Mouse (Mus musculus) erythroblast, embryonic 14.5 days (primary cell): ENCODE data around the gene Dzank1. TPM values are rescaled to one million over a fixed set of nuclear protein-coding genes. Genes with fewer than 3 reads are reported as not detected.

Experiments used
- H3K27me3 ChIP-seq: 2 replicates; pipeline ENCODE4 v1.6.1; 2012; ENCODE audit warnings: inconsistent platforms; ENCODE audit not compliant: control insufficient read depth
- H3K36me3 ChIP-seq: 2 replicates; pipeline ENCODE4 v1.6.1; 2012; ENCODE audit warnings: mild to moderate bottlenecking, inconsistent platforms; ENCODE audit not compliant: control insufficient read depth
- H3K4me1 ChIP-seq: 2 replicates; pipeline ENCODE4 v1.6.1; 2012; ENCODE audit warnings: inconsistent platforms; ENCODE audit not compliant: control insufficient read depth
- H3K4me3 ChIP-seq: replicated peaks from 2 replicates; pipeline ENCODE3; 2012; ENCODE audit warnings: moderate library complexity, mild to moderate bottlenecking, inconsistent platforms
- H3K9me3 ChIP-seq: 2 replicates; pipeline ENCODE4 v1.6.1; 2012; ENCODE audit warnings: low read length, inconsistent platforms, mixed read lengths; ENCODE audit not compliant: control insufficient read depth
- GATA1 ChIP-seq: IDR thresholded peaks from 2 replicates; pipeline ENCODE4 v1.6.1; 2012; ENCODE audit warnings: low read length, inconsistent platforms, mixed read lengths
- TAL1 ChIP-seq: IDR thresholded peaks from 3 replicates; pipeline ENCODE4 v1.6.1; 2012; ENCODE audit warnings: low read length, inconsistent platforms, mixed read lengths
- polyA plus RNA-seq: library from polyadenylated mRNA; stranded (reverse); fragments of >175 nt; gene quantifications from 2 replicates; pipeline ENCODE4 v1.2.3, GENCODE M21; 2012

Gene Dzank1
- polyA plus RNA-seq, 1 experiment: not detected

DNA sequence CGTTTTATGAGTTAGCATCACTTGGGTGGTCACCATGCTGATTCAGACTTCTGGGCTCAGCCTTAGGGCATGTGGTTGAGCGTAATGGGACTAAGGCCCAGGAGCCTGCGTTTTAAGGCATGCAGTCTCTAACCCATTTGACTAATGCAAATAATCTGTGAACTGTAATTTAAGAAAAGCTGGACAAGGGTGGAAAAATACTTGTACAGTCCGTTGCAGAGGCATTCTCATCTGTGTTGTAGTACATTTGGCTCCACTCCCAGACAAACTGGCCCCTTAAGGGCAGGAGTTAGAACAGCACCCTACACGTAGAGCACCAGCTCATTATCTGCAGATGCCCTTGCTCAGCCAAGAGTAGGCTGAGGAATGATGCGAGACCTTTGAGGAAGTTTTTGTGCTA lies 17.4 kb upstream of the Dzank1 start:
- Histone ChIP-seq H3K36me3 (peaks cover 26% of the 10 kb centered on the region), H3K27me3 (no peaks in the 10 kb centered on the region)

DNA sequence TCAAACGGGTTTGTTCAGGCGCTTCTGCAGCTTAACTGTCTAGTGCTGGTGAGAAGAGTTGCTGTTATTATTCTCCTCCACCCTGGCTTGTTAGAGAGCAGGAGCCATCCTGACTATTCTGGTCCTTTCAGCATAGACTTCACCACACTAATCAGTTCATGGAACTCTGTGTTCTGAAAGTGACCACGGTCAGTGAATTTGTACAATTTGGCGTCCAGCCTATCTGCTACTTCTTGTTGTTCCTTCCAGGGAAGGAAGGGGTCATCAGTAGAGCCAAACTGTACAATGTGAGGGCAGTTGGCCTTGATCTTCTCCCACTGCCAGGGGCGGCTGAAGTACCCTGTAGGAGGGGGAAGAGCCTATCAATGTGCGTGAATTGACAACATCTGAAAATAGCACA lies 16.5 kb upstream of the Dzank1 start:
- Histone ChIP-seq H3K27me3 (no peaks in the 10 kb centered on the region), H3K36me3 (peaks cover 36% of the 10 kb centered on the region), H3K4me3 (no peak overlapping the region), H3K9me3 (no peaks in the 10 kb centered on the region), H3K4me1 (no peaks in the 10 kb centered on the region)
- no peak for TF ChIP-seq GATA1
- TF ChIP-seq TAL1: no peak

More for the DNA sequence above, 17.4 kb upstream of the Dzank1 start:
- H3K9me3 ChIP-seq: no peaks in the 10 kb centered on the region
- H3K4me3 ChIP-seq: no peak overlapping the region
- no peaks in the 10 kb centered on the region for H3K4me1 ChIP-seq
- TF ChIP-seq TAL1 (no peak), GATA1 (no peak)

DNA sequence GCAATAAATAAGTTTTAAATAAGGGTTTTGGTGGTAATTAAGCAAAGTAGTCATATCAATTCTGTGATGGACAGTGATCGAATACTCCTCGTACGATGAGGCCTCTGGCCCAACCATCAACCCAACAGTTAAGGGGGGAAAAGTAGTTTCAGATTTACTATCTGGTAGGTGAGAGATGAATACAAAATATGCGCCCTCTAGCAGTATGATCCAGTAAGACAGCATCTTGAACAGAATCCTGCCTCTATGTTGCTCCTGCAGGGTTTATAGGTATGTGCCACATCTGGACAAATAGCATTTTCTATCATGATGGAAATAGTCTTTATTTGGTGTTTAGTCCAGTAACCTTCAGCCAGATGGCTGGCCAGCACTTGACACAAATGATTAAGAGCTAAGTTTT lies 14.0 kb upstream of the Dzank1 start:
- Histone ChIP-seq H3K27me3 (no peaks in the 10 kb centered on the region), H3K36me3 (peaks cover 55% of the 10 kb centered on the region), H3K4me3 (no peak overlapping the region), H3K4me1 (no peaks in the 10 kb centered on the region), H3K9me3 (no peaks in the 10 kb centered on the region)
- TF ChIP-seq GATA1 (no peak), TAL1 (no peak)

DNA sequence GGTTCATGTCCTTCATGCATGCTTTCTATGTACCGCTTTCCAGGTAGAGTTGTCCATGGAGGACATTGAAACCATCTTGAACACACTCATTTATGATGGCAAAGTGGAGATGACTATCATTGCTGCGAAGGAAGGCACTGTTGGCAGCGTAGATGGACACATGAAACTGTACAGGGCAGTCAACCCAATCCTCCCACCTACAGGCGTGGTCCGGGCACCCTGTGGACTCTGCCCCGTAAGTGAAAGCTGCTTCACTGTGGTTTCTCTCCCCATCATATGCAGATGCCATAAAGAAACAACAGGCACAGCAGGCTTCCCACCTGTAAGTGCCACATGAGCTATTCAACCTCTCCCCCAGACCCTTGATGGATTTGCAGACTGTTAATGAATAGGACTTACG lies 9.9 kb upstream of the Dzank1 start:
- Histone ChIP-seq H3K36me3 (peaks cover 80% of the 10 kb centered on the region), H3K4me1 (no peaks in the 10 kb centered on the region), H3K4me3 (no peak overlapping the region), H3K9me3 (no peaks in the 10 kb centered on the region; the same call in 1 of the 2 replicates), H3K27me3 (no peaks in the 10 kb centered on the region)
- no peak for TF ChIP-seq GATA1
- TF ChIP-seq TAL1: no peak

DNA sequence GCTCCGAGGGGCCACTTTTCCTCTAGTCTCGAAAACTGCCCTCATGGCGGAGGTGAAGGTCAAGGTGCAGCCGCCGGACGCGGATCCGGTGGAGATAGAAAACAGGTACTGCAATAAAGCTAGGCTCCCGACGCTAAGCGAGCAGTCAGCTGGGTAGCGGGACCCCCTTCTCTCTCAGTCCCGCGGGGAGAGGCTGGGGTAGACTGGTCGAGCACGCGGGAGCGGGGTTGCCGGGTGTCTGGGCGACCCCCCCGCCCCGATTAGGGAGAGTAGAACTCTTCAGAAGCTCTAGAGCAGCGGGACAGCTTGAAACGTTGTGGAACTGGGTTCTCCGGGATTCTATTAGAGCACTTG lies 584 bp upstream of the Dzank1 start:
- peak overlapping the region; percentile 86 for H3K4me3 ChIP-seq
- H3K4me1 ChIP-seq: peaks cover 23% of the 10 kb centered on the region
- TF ChIP-seq TAL1: no peak
- TF ChIP-seq GATA1: no peak
- H3K36me3 ChIP-seq: peaks cover 17% of the 10 kb centered on the region
- no peaks in the 10 kb centered on the region for H3K9me3 ChIP-seq
- H3K27me3 ChIP-seq: peaks cover 37% of the 10 kb centered on the region

DNA sequence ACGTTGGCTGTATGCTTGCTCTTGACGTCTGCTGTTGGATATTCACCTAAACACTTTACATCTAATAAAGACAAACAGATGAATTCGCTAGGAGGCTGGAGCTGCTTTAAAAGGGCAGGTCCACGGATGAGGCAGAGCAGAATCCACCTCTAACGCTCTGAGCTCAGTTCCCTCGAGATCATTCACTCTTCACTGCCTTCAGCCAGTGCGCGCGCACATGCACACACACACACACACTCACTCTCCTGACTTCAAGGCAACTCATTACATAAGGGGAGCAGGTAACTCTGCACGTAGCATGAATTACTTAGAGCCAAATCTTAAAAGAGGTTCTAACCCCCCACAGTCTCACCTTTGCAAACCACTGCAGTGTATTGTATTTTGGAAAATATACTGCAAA lies 1.4 kb downstream of the Dzank1 start:
- H3K4me1 ChIP-seq: peaks cover 23% of the 10 kb centered on the region
- no peak for TF ChIP-seq GATA1
- H3K4me3 ChIP-seq: no peak overlapping the region
- H3K27me3 ChIP-seq: peaks cover 39% of the 10 kb centered on the region
- H3K36me3 ChIP-seq: peaks cover 7% of the 10 kb centered on the region
- H3K9me3 ChIP-seq: no peaks in the 10 kb centered on the region

DNA sequence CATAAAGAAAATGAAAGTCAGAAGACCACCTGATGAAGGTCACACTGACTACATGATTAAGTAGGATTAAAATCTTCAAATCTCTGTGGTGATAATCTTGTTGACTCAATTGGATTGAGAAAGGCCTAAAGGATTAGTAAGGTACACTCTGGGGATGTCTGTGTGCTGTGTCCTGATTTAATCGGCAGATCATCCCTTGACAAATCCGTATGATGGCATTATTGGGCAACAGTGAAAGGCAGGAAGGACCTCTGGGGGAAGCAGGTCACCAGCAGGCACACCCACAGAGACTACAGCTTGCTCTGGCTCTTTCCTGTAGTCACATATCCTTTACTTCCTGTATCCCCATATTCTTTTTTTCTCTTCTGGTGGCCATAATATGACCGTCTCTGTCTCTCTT lies 7.4 kb downstream of the Dzank1 start:
- H3K4me1 ChIP-seq: no peaks in the 10 kb centered on the region
- H3K4me3 ChIP-seq: no peak overlapping the region
- no peaks in the 10 kb centered on the region for H3K36me3 ChIP-seq
- H3K27me3 ChIP-seq: peaks cover 14% of the 10 kb centered on the region
- H3K9me3 ChIP-seq: no peaks in the 10 kb centered on the region
- no peak for TF ChIP-seq GATA1

DNA sequence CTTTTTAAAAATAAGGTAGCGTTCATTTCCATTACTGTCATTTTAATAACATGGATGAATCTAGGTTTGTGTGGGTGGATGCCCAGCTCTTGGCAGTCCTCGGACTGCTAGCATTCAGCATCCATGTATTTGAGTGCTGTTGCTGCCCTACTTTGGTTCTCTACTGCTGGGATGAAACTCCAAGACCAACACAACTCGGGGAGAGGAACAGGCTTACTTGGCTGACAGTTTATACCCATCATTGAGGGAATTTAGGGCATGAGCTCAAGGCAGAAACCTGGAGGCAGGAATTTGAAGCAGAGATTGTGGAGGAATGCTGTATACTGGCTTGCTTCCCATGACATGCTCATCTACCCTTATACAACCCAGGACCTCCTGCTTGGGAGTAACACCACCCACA lies 12.6 kb downstream of the Dzank1 start:
- H3K27me3 ChIP-seq: no peaks in the 10 kb centered on the region
- no peak overlapping the region for H3K4me3 ChIP-seq
- no peaks in the 10 kb centered on the region for H3K36me3 ChIP-seq
- no peaks in the 10 kb centered on the region for H3K4me1 ChIP-seq
- no peaks in the 10 kb centered on the region for H3K9me3 ChIP-seq
- TF ChIP-seq TAL1 (no peak), GATA1 (no peak)

DNA sequence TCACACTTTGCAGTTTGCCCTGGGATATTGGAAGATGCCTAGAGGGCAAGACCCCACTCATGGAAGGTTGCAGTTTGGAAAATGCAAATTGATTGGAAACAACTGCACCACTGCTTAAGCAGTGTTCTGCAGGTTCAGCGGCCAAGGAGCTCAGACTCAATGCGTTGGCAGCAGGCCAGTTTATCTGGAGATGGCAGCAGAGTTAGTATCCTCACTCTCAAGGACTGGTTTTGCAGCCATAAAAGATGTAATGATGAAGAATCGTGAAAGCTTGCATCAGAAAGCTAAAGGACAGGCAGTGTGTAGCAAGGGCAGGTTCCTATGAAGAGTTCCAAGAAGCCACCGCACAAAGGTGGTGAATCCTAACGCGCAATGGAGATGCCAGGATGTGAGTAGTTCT lies 25.1 kb downstream of the Dzank1 start:
- H3K36me3 ChIP-seq: no peaks in the 10 kb centered on the region
- TF ChIP-seq GATA1: no peak
- TF ChIP-seq TAL1: no peak

DNA sequence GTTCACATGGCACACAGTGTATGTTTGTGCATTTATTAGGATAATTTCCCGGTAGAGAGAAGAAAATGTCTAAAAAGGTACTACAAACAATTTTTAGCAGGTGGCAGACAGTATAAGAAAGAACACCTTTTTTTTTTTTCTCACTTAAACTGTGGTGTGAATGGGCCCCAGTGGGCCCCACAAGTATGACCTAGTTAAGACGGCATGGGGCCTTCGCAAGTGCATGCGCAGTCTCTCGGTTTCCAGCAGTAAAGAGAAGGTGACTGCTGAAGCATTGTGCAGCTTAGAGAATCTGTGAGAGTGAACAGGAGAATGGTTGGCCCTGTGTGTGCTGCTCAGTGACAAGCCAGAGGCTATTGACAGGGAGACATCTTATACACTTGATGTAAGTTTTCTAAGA lies 37.9 kb downstream of the Dzank1 start:
- H3K36me3 ChIP-seq: no peaks in the 10 kb centered on the region
- TF ChIP-seq GATA1 (no peak), TAL1 (no peak)
- H3K4me3 ChIP-seq: no peak overlapping the region
- H3K9me3 ChIP-seq: peaks cover 12% of the 10 kb centered on the region
- H3K27me3 ChIP-seq: no peaks in the 10 kb centered on the region
- no peaks in the 10 kb centered on the region for H3K4me1 ChIP-seq

More for the DNA sequence above, 25.1 kb downstream of the Dzank1 start:
- Histone ChIP-seq H3K9me3 (no peaks in the 10 kb centered on the region), H3K27me3 (no peaks in the 10 kb centered on the region), H3K4me1 (no peaks in the 10 kb centered on the region), H3K4me3 (no peak overlapping the region)

DNA sequence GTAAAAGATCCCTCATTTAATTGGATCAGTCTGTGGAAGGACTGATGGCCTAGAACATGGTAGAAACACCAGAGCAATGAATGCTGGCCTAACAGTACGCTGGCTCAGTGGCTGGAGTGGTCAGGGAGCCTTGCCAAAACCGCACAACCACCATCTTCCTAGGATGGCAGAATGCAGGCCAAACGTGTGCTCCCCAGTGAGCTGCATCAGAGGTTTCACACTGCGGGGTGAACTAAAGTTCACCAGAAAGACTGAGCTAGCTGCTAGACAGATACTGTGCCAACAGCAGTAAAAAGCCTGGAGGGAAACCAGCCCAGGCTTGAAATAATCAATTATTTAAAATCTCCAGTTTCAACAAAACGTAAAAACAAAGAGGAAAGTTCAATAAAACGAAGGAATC lies 39.7 kb downstream of the Dzank1 start:
- Histone ChIP-seq H3K36me3 (no peaks in the 10 kb centered on the region), H3K27me3 (no peaks in the 10 kb centered on the region), H3K4me3 (no peak overlapping the region), H3K4me1 (no peaks in the 10 kb centered on the region), H3K9me3 (peaks cover 12% of the 10 kb centered on the region)
- no peak for TF ChIP-seq TAL1
- no peak for TF ChIP-seq GATA1
